Mouse (Mus musculus) heart, adult 9 months (tissue): Measurements from ENCODE around the gene Dnmt3c.
"Not testable (repeated sequence)": the region's sequence is repeated elsewhere in the genome, so short reads cannot be mapped to it uniquely, and the experiment has no call there.

Experiments used
- DNase-seq, 2 experiments: peaks; one replicate each; pipeline ENCODE4 v3.0.0; 2022; ENCODE audit warnings: low spot score in 2 of 2

Gene Dnmt3c

DNA sequence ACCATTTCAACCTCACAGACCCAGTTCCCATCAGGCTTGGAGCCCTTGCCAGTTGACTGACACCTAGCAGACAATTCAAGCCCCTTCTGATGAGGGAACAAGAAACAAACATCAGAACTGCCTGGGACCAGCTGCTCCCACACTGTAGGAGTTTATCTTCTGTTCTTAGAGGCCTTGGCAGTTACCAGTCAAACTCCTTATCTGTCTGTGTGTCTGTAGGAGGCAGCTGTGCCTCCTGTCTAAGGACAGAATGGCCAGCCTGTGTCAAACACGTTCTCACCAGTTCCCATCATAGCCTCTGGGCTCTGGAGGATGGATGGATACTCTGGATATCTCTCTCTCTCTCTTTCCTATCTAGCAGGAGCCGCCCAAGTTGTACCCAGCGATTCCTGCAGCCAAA is 21.4 kb downstream of the Dnmt3c start:
- not testable (repeated sequence) for DNase-seq

DNA sequence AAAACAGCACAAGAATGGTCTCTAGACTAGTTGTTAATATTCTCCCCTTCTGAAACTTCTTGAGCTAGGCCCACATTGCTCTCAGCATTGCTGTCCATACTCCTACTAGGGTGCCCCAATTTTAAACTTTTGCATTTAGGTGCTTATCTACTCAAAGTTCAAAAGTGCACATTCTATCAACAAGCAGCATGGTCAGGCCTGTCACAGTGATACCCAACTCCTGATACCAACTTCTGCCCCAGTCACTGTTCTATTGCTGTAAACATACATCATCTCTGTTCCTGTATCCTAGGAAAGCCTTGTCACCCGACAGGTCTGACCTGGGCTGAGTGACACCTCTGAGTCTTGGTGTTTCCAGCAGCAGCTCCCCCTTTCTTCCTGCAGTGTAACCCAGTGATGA is 26.6 kb downstream of the Dnmt3c start:
- DNase-seq: no peak

DNA sequence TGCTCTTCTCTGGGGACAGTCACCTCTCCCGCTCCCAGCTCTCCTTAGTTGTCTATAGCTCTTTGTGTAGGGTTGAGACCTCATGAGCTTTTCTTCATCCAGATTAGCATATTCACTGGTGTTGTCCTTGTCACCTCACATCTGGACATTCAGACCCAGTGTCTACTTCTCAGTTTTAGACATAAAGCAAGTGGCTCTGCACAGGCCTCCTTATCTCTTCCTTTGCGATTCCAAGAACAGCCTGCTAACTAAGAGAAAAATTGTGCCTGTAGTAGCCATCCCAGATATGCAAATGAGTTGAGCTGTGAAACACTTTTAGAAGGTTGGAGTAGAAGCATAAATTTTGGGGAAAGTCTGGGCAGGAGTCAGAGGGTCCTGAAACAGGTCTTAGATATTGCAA is 28.0 kb downstream of the Dnmt3c start:
- DNase-seq: no peak

DNA sequence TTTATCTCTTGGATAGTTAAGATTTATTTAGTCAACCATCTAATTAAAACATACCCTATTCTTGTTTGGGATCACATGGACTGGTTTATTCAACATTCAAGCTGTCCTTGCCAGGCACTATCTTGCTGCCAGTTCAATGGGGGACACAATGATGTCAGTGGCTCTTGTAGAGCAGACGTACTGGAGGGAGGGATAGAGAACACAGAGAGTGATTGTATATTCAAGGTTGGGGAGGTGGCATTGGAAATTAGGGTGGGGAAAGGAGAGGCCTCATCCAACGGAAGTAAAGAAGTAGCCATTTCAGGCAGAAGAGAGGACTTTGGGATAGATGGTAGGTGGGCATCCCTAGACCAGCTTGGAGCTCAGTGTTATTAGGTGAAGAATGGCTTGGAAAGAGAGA is 28.4 kb downstream of the Dnmt3c start:
- no peak for DNase-seq

DNA sequence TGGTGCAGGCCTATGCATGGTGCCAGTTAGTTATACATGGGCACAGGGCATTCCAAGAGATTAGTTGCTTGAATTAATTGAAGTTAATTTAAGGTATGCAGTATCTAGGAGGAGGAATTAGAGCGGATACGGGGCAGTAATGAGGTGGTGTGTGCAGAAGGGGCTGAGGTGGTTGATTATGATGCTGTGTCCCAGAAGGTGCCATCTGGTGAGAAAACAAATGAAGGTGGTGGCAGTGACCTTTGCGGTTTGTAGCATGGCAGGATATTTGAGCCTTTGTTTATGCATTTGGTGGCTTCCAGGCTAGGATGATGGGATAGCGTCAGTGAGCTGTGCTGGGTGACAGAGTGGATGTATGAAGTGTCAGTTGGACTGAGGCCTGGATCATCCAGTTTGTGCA is 28.8 kb downstream of the Dnmt3c start:
- no peak for DNase-seq

DNA sequence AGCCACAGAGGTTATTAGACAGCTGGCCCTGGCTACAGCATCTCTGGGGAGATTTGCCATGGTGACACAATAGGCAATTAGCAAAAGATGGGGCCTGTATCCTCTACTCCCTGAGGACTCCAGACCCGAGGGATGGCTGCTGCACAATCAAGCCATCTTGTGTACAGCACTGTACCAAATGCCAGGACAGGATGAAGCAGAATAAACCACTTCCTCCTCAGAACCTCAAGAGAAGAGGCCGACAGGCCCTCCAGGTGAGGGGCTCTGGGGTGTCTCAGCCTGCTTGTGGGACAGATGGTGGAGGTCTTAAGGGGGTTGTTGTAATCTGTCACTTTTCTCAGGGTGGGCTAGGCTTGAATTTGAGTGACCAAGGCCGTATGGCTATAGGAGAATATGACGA is 37.6 kb downstream of the Dnmt3c start:
- DNase-seq: no peak

DNA sequence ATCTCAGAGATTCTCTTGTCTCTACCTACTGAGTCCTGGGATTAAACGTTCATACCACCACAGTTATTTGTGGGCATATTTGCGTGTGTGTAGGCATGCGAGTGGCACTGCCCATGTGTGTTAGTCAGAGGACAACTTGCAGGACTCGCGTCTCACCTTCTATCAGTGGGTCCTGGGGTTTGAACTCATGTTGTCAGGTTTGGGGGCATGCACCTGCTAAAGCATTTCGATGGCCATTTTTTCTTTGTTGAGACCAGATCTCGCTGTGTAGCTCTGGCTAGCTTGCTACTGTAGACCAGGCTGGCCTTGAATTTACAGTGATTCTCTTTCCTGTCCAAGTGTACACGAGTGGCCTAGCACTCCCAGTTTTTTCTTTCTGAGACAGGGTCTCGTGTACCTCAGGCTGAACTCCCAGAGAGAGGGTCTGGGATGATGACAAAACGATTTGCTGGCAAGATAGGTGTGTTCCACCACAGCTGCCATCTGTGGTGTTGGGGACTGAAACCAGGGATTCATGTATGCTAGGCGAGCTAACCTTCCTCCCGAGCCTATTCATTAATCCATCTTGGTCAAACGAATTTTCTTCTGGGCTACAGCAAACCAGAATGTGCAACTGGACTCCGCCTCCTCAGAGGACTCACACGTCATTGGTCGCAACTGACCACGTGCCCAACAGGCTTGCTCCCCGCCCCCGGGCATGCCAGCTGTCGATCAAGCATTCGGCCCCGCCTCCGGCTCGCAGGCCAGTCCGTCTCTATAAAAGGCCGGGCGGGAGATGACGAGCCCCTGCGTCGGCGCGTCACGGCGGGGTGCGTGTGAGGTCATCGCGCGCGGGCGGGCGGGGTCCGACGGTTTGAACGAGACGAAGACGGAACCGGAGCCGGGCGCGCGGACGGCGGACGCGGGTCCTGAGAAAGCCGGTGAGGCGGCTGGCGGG is 44.3 kb downstream of the Dnmt3c start, which contains the start of gene Mapre1:
Gene Mapre1, plus strand, starts transcription at position 775 of the 937 bp plus-strand sequence.
- peak; percentile 99 for DNase-seq

DNA sequence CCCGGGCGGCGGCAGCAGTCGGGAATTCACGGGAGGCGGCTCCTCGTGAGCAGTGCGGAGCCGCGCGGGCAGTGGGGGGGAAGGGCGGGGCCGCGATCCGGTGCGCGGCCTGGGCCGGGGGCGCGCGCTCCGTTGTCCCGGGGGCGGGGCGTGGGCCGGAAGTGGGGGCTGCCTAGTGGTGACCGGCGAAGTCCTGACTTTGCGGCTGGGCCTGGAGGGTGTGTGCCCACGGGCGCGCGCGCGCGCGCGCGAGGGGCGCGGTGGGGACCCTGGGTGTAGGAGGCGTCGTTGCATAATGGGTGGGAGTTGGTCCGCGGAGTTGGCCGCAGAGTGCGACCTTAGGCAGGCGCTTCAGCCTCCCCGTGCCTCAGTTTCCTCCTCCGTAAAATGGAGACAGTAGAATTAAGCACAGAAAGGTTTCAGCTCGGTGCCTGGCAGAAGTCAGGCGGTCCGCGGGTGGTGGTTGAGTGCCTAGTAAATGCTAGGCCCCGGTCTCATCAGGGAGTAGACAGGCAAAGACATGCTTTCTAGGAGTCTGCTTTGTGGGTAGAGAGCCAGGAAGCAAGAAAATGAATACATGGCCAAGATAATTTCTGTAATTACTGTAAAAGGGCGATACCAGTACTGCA is 45.1 kb downstream of the Dnmt3c start:
- no peak for DNase-seq

DNA sequence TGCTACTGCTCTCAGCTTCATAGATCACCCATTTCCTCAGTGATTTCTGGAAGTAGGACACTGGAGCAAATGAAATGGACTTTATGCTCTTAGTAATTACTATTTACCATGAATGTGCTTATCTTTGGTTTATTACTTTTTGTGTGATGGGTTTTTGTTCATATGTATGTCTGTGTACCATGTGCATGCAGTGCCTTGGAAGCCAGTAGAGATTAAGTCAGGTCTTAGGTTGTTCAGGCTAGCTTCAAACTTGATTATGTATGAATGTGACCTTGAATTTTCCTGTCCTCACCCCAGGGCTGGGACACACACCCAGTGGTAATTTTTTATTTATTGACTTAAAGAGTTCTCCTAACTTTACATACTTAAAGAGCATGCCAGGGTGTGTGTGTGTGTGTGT is 51.5 kb downstream of the Dnmt3c start:
- no peak for DNase-seq

DNA sequence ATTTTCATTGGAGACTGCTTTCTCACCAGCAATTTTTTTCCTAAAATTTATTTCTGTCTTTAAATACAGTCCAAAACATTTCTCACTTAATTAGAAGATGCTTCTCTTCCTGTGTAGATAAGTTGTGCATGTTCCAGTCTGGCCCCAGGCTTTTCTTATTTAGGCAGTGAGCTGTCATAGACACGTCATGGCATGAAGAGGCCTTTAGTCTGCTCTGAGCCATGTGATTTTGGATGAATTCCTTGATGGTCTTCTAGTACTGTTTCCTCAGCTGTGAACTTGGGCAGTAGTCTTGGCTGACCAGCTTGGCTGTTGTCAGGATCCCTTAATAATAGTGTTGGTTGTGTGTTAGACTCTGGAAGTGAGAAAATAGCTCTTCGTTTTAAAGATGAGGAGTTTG is 53.9 kb downstream of the Dnmt3c start:
- no peak for DNase-seq

DNA sequence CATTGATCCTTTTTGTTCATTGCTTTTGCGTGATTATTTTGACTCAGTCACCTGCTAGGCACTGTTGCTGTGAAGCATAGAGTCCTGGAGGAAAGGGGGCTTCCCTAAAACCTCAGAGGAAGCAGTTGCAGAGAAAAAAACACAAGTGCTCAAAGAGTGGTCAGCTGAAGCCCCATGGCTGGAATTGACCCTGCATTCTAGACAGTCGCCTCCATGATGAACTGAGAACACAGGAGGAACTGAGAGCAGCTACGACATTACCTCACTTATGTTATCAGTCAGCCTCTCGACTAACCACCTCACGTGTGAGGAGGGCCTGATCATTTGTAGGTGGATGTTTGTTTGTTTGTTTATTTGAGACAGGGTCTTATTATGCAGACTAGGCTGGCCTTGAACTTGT is 65.7 kb downstream of the Dnmt3c start:
- no peak for DNase-seq

DNA sequence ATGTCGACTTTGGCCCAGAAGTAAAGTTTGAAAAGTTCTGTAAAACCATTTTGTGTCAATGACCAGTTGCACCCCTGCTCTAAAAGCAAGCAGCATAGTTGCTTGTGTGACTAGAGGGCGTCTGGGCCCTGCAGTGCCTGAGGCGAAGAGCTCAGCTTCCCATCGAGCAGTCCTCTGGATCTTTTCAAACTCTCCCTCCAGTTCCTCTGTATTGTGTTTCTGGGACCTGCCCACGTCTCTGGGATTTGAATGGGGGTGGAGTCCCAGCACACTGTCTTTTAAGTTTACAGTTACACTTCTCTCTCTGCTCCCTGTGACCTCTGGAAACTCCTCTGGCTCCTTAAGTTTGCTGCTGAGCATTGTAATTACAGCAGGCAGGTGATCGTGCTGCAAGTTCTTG is 71.0 kb downstream of the Dnmt3c start:
- no peak for DNase-seq

DNA sequence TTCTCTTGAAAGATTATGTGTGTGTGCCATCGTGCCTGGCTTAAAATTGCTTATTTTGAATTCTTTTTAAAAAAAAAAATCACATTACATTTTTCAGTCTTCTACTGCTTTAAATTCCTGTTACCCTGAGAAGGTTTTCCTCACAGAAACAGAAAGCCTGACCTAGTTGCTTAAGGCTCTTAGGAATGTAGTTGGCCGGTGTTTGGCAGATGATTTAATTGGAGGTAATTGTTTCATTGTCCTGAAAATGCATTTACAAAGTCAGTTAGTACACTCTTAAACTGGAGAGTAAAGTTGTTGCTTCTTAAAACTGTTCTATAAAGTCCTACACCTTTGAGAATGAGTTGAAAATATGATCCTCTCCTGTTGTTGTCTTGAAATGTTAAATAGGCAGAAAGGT is 72.4 kb downstream of the Dnmt3c start:
- DNase-seq: no peak

DNA sequence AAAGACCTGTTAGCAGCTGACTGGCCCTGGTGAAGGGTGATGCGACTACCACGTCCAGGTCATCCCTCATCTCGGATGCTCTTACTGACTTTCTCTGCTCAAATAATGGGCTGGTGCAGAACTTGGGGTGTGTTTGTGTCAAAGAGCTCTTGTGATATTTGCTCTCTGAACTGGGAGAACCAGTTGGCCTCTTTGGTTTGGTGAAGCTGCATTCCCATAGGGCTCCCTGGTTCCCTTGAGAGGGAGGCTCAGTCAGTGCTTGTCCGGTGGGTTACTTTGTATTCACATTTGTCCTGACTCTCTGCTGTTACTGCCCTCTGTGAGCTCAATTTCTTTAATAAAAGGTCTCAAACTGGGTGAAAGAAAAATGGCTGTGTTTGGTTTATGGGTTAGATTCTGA is 76.5 kb downstream of the Dnmt3c start:
- DNase-seq: no peak

DNA sequence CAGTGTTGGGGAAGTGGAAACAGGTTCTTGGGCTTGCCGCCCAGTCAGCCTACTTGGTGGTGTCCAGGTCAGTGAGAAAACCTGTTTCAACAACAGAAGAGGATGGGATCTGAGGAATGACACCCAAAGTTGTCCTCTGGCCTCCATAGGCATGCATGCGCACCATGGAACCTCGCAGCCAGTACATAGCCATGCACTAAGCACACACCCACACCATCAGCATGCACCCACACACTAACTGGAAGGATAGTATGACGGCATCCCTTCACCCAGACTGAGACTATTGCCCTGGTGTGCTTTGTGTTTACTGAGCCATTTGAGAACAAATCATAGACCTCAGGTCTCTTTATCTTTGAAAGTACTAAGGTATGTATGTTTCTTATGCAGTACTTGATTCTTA is 79.0 kb downstream of the Dnmt3c start:
- no peak for DNase-seq

DNA sequence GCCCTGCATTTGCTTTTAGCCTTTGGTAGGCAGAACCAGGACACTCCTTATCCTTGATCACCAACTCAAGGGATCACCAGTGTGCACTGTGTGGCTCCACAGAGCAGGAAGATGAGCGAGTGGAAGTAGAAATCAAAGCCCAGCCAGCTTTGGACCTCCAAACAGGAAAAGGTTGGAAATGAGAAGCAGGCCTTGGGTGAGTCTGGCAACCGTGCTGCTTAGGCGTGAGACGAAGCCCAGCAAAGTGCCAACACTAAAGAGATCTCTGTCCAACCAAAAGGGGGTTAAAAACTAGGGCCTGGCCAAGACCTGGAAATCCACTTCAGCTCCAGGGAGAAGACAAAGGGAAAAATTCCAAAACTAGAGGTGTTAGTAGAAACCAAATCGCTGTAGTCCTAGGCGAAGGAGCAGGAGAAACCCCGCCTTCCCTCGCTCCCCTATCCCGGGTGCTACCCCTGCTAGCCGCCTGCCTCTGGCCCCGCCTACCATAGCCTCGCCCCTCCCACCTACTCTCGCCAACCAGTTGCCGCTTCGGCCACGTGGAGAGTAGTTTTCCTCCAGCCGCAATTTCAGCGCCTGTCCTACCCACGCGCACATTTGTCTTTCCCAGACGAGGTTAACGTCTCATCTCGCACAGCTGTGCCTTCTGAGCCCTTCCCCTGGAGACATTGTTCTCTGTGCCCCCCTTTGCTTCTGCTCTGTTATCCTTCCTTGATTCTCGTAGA is 82.3 kb downstream of the Dnmt3c start:
- DNase-seq: peak; percentile 71 to 75
